Mouse (Mus musculus) erythroblast, embryonic 14.5 days (primary cell): Measurements from ENCODE around the gene Ankrd37.

Source experiments
- GATA1 ChIP-seq: IDR thresholded peaks from 2 replicates; pipeline ENCODE4 v1.6.1; 2012; ENCODE audit warnings: low read length, inconsistent platforms, mixed read lengths
- TAL1 ChIP-seq: IDR thresholded peaks from 3 replicates; pipeline ENCODE4 v1.6.1; 2012; ENCODE audit warnings: low read length, inconsistent platforms, mixed read lengths

GRCm38 (mm10) chr8:45950622-45951021 is 54.9 kb downstream of the Ankrd37 start:
- TF ChIP-seq TAL1, result no peak
- TF ChIP-seq GATA1, result no peak
